Mouse (Mus musculus) forebrain, embryonic 14.5 days (tissue): ENCODE measurements around the gene Parn. TPM values are rescaled to one million over a fixed set of nuclear protein-coding genes. Genes with fewer than 3 reads are reported as not detected.
A peak's percentile ranks its signal among the peaks of the same experiment; 100 is the strongest.

ENCODE experiments used
- ATAC-seq: fragments of 200-750 bp; cut with Nextera tagmentation; 2 replicates; pipeline ENCODE4 v1.8.0; 2017; ENCODE audit warnings: mild to moderate bottlenecking, moderate library complexity
- DNase-seq: peaks from one replicate; pipeline ENCODE4 v3.0.0-alpha.2; 2015; ENCODE audit warnings: low spot score
- H3K27ac ChIP-seq: fragments of 300-500 bp; sonication (generic); 2 replicates; pipeline ENCODE4 v1.5.1; 2014; ENCODE audit warnings: low read depth, mild to moderate bottlenecking, control low read depth, low read length, moderate library complexity
- H3K27me3 ChIP-seq: fragments of 300-500 bp; sonication (generic); replicated peaks from 2 replicates; pipeline ENCODE4 v1.6.1; 2014; ENCODE audit warnings: low read length, control low read depth, mixed read lengths; ENCODE audit not compliant: control insufficient read depth, insufficient read depth
- H3K36me3 ChIP-seq: fragments of 300-500 bp; sonication (generic); 2 replicates; pipeline ENCODE4 v1.6.1; 2014; ENCODE audit warnings: low read length, control low read depth; ENCODE audit not compliant: control insufficient read depth, insufficient read depth
- H3K4me1 ChIP-seq: fragments of 300-500 bp; sonication (generic); 2 replicates; pipeline ENCODE4 v1.6.1; 2014; ENCODE audit warnings: antibody characterized with exemption, low read length, control low read depth; ENCODE audit not compliant: control insufficient read depth, insufficient read depth
- H3K4me2 ChIP-seq: fragments of 300-500 bp; sonication (generic); 2 replicates; pipeline ENCODE4 v1.6.1; 2014; ENCODE audit warnings: mild to moderate bottlenecking, control low read depth, low read length
- H3K4me3 ChIP-seq: fragments of 300-500 bp; sonication (generic); 2 replicates; pipeline ENCODE4 v1.5.1; 2014; ENCODE audit warnings: low read depth, low read length, control low read depth
- H3K9ac ChIP-seq: fragments of 300-500 bp; sonication (generic); 2 replicates; pipeline ENCODE4 v1.6.1; 2014; ENCODE audit warnings: mild to moderate bottlenecking, low read length, control low read depth, moderate library complexity
- H3K9me3 ChIP-seq: fragments of 300-500 bp; sonication (generic); replicated peaks from 2 replicates; pipeline ENCODE4 v1.6.1; 2016; ENCODE audit warnings: low read length, control low read depth, mixed read lengths; ENCODE audit not compliant: control insufficient read depth
- WGBS: fragments of 180-500 bp; shearing (Covaris S2); extraction: QIAGEN DNeasy Blood & Tissue Kit; methylation state at CpG from one replicate; pipeline ENCODE4 v1.1.7; 2014; 5-methylcytosine and 5-hydroxymethylcytosine counted together
- polyA plus RNA-seq: library from polyadenylated mRNA; unstranded; fragments of >200 nt; fragmentation: Nextera tagmentation; extraction: Ambion mirVana; gene quantifications from 2 replicates; pipeline ENCODE4 v1.2.1, GENCODE M21; 2014

Gene Parn
- polyA plus RNA-seq, 1 experiment from 2014 or later: 34.4 TPM

GRCm38 (mm10) chr16:13536404-13536803 lies 131.6 kb downstream of the Parn start:
- ATAC-seq (no peak), DNase-seq (no peak)
- no peak overlapping the region for H3K9ac ChIP-seq
- H3K27ac ChIP-seq: no peak overlapping the region
- no peak overlapping the region for H3K4me3 ChIP-seq
- no peaks in the 10 kb centered on the region for H3K9me3 ChIP-seq
- no peak overlapping the region for H3K4me2 ChIP-seq
- WGBS: 93% methylated on average over 7 of the region's 7 CpGs
- H3K4me1 ChIP-seq: peaks cover 3% of the 10 kb centered on the region; the same call in 1 of the 2 replicates
- H3K36me3 ChIP-seq: 0 out of 2 replicates have a peak, but pooled peaks cover 2% of the 10 kb centered on the region
- H3K27me3 ChIP-seq: no peaks in the 10 kb centered on the region

- no peak overlapping the region for H3K4me3 ChIP-seq
- WGBS: 88% methylated on average over 12 of the region's 12 CpGs
- DNase-seq: no peak
- 0 out of 2 replicates have a peak, but pooled peaks cover 2% of the 10 kb centered on the region for H3K36me3 ChIP-seq
- no peak overlapping the region for H3K27ac ChIP-seq
- peaks cover 3% of the 10 kb centered on the region; the same call in 1 of the 2 replicates for H3K4me1 ChIP-seq
- H3K9ac ChIP-seq: no peak overlapping the region
- H3K4me2 ChIP-seq: no peak overlapping the region
- no peaks in the 10 kb centered on the region for H3K27me3 ChIP-seq
- ATAC-seq: no peak
- H3K9me3 ChIP-seq: no peaks in the 10 kb centered on the region
These were observed 132.1 kb downstream of the Parn start for GRCm38 (mm10) chr16:13535856-13536255.

- H3K36me3 ChIP-seq: 0 out of 2 replicates have a peak, but pooled peaks cover under 1% of the 10 kb centered on the region
- H3K4me3 ChIP-seq: no peak overlapping the region
- no peaks in the 10 kb centered on the region for H3K9me3 ChIP-seq
- no peaks in the 10 kb centered on the region for H3K27me3 ChIP-seq
- H3K4me2 ChIP-seq: no peak overlapping the region
- no peaks in the 10 kb centered on the region for H3K4me1 ChIP-seq
- H3K9ac ChIP-seq: no peak overlapping the region
- no peak overlapping the region for H3K27ac ChIP-seq
- ATAC-seq (peak; percentile 29; the same call in 1 of the 2 replicates), DNase-seq (peak; percentile 51)
These were observed 135.1 kb downstream of the Parn start for GRCm38 (mm10) chr16:13532840-13533239.

GRCm38 (mm10) chr16:13531279-13531678 lies 136.7 kb downstream of the Parn start:
- Histone ChIP-seq H3K4me2 (no peak overlapping the region), H3K9ac (no peak overlapping the region), H3K36me3 (no peaks in the 10 kb centered on the region), H3K4me1 (no peaks in the 10 kb centered on the region), H3K27ac (no peak overlapping the region), H3K27me3 (no peaks in the 10 kb centered on the region), H3K9me3 (no peaks in the 10 kb centered on the region), H3K4me3 (no peak overlapping the region)
- 79% methylated on average over 5 of the region's 5 CpGs for WGBS
- ATAC-seq (no peak), DNase-seq (no peak)

GRCm38 (mm10) chr16:13521359-13521758 lies 146.6 kb downstream of the Parn start:
- Histone ChIP-seq H3K4me3 (no peak overlapping the region), H3K9me3 (no peaks in the 10 kb centered on the region), H3K36me3 (no peaks in the 10 kb centered on the region), H3K27me3 (no peaks in the 10 kb centered on the region), H3K4me2 (no peak overlapping the region), H3K4me1 (no peaks in the 10 kb centered on the region), H3K27ac (no peak overlapping the region), H3K9ac (no peak overlapping the region)
- 77% methylated on average over 6 of the region's 6 CpGs for WGBS
- ATAC-seq (no peak), DNase-seq (no peak)

GRCm38 (mm10) chr16:13520301-13520700 lies 147.7 kb downstream of the Parn start:
- no peaks in the 10 kb centered on the region for H3K4me1 ChIP-seq
- no peak overlapping the region for H3K4me2 ChIP-seq
- H3K4me3 ChIP-seq: no peak overlapping the region
- no peak overlapping the region for H3K27ac ChIP-seq
- DNase-seq (no peak), ATAC-seq (no peak)
- H3K36me3 ChIP-seq: no peaks in the 10 kb centered on the region
- no peaks in the 10 kb centered on the region for H3K27me3 ChIP-seq
- 87% methylated on average over 6 of the region's 6 CpGs for WGBS
- H3K9ac ChIP-seq: no peak overlapping the region
- H3K9me3 ChIP-seq: no peaks in the 10 kb centered on the region

- Histone ChIP-seq H3K4me3 (no peak overlapping the region), H3K27ac (no peak overlapping the region), H3K4me2 (no peak overlapping the region), H3K36me3 (no peaks in the 10 kb centered on the region), H3K9ac (no peak overlapping the region), H3K27me3 (no peaks in the 10 kb centered on the region), H3K4me1 (no peaks in the 10 kb centered on the region), H3K9me3 (no peaks in the 10 kb centered on the region)
- WGBS: 41% methylated on average over 3 of the region's 3 CpGs
- DNase-seq (no peak), ATAC-seq (no peak)
These were observed 151.8 kb downstream of the Parn start for GRCm38 (mm10) chr16:13516214-13516613.

- no peaks in the 10 kb centered on the region for H3K4me1 ChIP-seq
- ATAC-seq: no peak
- whole genome bisulfite sequencing: 94% methylated on average over 7 of the region's 7 CpGs
These were observed 152.4 kb downstream of the Parn start for GRCm38 (mm10) chr16:13515524-13515923.

GRCm38 (mm10) chr16:13505055-13505454 lies 162.9 kb downstream of the Parn start:
- Histone ChIP-seq H3K4me1 (no peaks in the 10 kb centered on the region), H3K27me3 (no peaks in the 10 kb centered on the region), H3K27ac (no peak overlapping the region), H3K4me3 (no peak overlapping the region), H3K9me3 (no peaks in the 10 kb centered on the region), H3K4me2 (no peak overlapping the region), H3K9ac (no peak overlapping the region), H3K36me3 (no peaks in the 10 kb centered on the region)
- no peak for ATAC-seq
- no peak for DNase-seq
- WGBS: 85% methylated on average over 5 of the region's 5 CpGs

More at GRCm38 (mm10) chr16:13515524-13515923, 152.4 kb downstream of the Parn start:
- no peaks in the 10 kb centered on the region for H3K27me3 ChIP-seq
- no peak overlapping the region for H3K27ac ChIP-seq
- no peak for DNase-seq
- no peaks in the 10 kb centered on the region for H3K36me3 ChIP-seq
- H3K4me3 ChIP-seq: no peak overlapping the region
- H3K9me3 ChIP-seq: no peaks in the 10 kb centered on the region
- H3K4me2 ChIP-seq: no peak overlapping the region
- H3K9ac ChIP-seq: no peak overlapping the region
